Mouse (Mus musculus) cortical plate, adult 2 months (tissue): Measurements from ENCODE around the gene Polg.

Experiments
- CTCF ChIP-seq: fragments of 200-500 bp; IDR thresholded peaks from 2 replicates; pipeline ENCODE4 v1.5.1; 2011; ENCODE audit warnings: mild to moderate bottlenecking, control low read depth, low read length; ENCODE audit not compliant: insufficient read depth; ENCODE audit errors: extremely low read depth
- POLR2A ChIP-seq: fragments of 200-500 bp; IDR thresholded peaks from 2 replicates; pipeline ENCODE4 v1.6.1; 2011; ENCODE audit warnings: mild to moderate bottlenecking, low read length, control low read depth; ENCODE audit not compliant: insufficient read depth; ENCODE audit errors: extremely low read depth

- TF ChIP-seq CTCF: no peak
- TF ChIP-seq POLR2A: peak; percentile 89
Measured at GRCm38 (mm10) chr7:79504723-79505122, 38.6 kb upstream of the Polg start.
